Mouse (Mus musculus) embryonic fibroblast, embryonic 13.5 days (primary cell): ENCODE measurements around the gene Fancg.

Source experiments
- CTCF ChIP-seq: IDR thresholded peaks from 2 replicates; pipeline ENCODE4 v1.5.1; 2011; ENCODE audit warnings: mild to moderate bottlenecking, control low read depth, low read length, moderate library complexity, borderline replicate concordance; ENCODE audit not compliant: insufficient read depth
- POLR2A ChIP-seq: IDR thresholded peaks from 2 replicates; pipeline ENCODE4 v1.6.1; 2011; ENCODE audit warnings: low read depth, mild to moderate bottlenecking, control low read depth, low read length, moderate library complexity

DNA sequence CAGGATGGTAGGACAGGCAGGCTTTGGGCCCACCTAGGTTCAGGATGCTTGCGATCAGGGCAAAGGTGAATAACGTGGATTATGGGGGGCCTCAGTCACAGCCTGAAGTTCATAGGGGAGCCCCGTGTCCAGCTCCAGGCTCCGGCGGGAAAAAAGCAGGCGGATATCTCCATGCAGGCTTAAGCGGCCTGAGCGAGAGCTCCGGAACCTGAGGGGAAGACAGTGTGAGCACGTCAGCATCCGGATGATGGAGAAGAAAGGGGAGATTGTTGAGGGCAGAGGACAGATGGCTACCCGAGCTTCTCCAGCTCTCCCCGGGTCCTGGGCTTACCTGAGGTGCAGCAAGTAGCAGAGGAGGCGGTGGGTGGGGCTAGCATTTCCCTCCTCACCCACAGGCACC lies 23.2 kb upstream of the Fancg start:
- TF ChIP-seq POLR2A, result no peak
- no peak for TF ChIP-seq CTCF
